Mouse (Mus musculus) hindbrain, postnatal 0 days (tissue): ENCODE data around the gene Gatd1. TPM values are rescaled to one million over a fixed set of nuclear protein-coding genes. Genes with fewer than 3 reads are reported as not detected.

ENCODE experiments used
- ATAC-seq: fragments of 200-750 bp; cut with Nextera tagmentation; 2 replicates; pipeline ENCODE4 v1.8.0; 2017; ENCODE audit warnings: mild to moderate bottlenecking, moderate TSS enrichment, moderate library complexity
- DNase-seq: peaks from one replicate; pipeline ENCODE4 v3.0.0-alpha.2; 2015; ENCODE audit warnings: low spot score
- H3K27ac ChIP-seq: fragments of 300-500 bp; sonication (generic); 2 replicates; pipeline ENCODE4 v1.5.1; 2014; ENCODE audit warnings: mild to moderate bottlenecking
- H3K27me3 ChIP-seq: fragments of 300-500 bp; sonication (generic); 2 replicates; pipeline ENCODE4 v1.6.1; 2014; ENCODE audit warnings: low read length, mixed read lengths; ENCODE audit not compliant: insufficient read depth
- H3K36me3 ChIP-seq: fragments of 300-500 bp; sonication (generic); 2 replicates; pipeline ENCODE4 v1.6.1; 2014; ENCODE audit warnings: low read length, mixed read lengths; ENCODE audit not compliant: insufficient read depth
- H3K4me1 ChIP-seq: fragments of 300-500 bp; sonication (generic); 2 replicates; pipeline ENCODE4 v1.6.1; 2014; ENCODE audit warnings: antibody characterized with exemption, low read length, mixed read lengths; ENCODE audit not compliant: insufficient read depth
- H3K4me2 ChIP-seq: fragments of 300-500 bp; sonication (generic); 2 replicates; pipeline ENCODE4 v1.6.1; 2014; ENCODE audit warnings: low read depth, mild to moderate bottlenecking, low read length, moderate library complexity, mixed read lengths
- H3K4me3 ChIP-seq: fragments of 300-500 bp; sonication (generic); 2 replicates; pipeline ENCODE4 v1.5.1; 2014; ENCODE audit warnings: low read length
- H3K9ac ChIP-seq: fragments of 300-500 bp; sonication (generic); replicated peaks from 2 replicates; pipeline ENCODE4 v1.6.1; 2014; ENCODE audit warnings: mild to moderate bottlenecking, low read length, moderate library complexity, mixed read lengths
- H3K9me3 ChIP-seq: fragments of 300-500 bp; sonication (generic); 2 replicates; pipeline ENCODE4 v1.6.1; 2016; ENCODE audit warnings: low read length, mixed read lengths
- CTCF ChIP-seq: IDR thresholded peaks from 2 replicates; pipeline ENCODE4 v1.5.1; 2016; ENCODE audit warnings: antibody characterized with exemption, control low read depth, low read depth
- WGBS: fragments of 180-500 bp; shearing (Covaris S2); extraction: QIAGEN DNeasy Blood & Tissue Kit; methylation state at CpG from one replicate; pipeline ENCODE4 v1.1.7; 2014; 5-methylcytosine and 5-hydroxymethylcytosine counted together
- polyA plus RNA-seq: library from polyadenylated mRNA; unstranded; fragments of >200 nt; fragmentation: Nextera tagmentation; extraction: Ambion mirVana; gene quantifications from 2 replicates; pipeline ENCODE4 v1.2.1, GENCODE M21; 2015
- total RNA-seq: library from RNA; depleted of rRNA; stranded (reverse); fragments of >200 nt; gene quantifications from 2 replicates; pipeline ENCODE4 v1.2.3, GENCODE M21; 2014

Gatd1 gene
- total and polyA plus RNA-seq, 2 experiments from 2014 or later, result 49.4 to 74.4 TPM

GRCm38 (mm10) chr7:141459301-141459711 is 45.4 kb upstream of the Gatd1 start:
- H3K27me3 ChIP-seq, result peaks cover 21% of the 10 kb centered on the region
- WGBS, result 89% methylated on average over 17 of the region's 17 CpGs

GRCm38 (mm10) chr7:141458661-141459060 is 44.7 kb upstream of the Gatd1 start:
- 0 out of 2 replicates have a peak, but pooled peaks cover 4% of the 10 kb centered on the region for H3K36me3 ChIP-seq
- ATAC-seq (no peak), DNase-seq (no peak)
- WGBS, result 94% methylated on average over 11 of the region's 11 CpGs
- TF ChIP-seq CTCF, result no peak
- no peak overlapping the region for H3K4me3 ChIP-seq
- no peaks in the 10 kb centered on the region for H3K9me3 ChIP-seq
- H3K27me3 ChIP-seq, result peaks cover 16% of the 10 kb centered on the region
- no peak overlapping the region for H3K9ac ChIP-seq
- no peak overlapping the region for H3K27ac ChIP-seq
- H3K4me1 ChIP-seq, result 0 out of 2 replicates have a peak, but pooled peaks cover 8% of the 10 kb centered on the region
- no peak overlapping the region for H3K4me2 ChIP-seq

More at GRCm38 (mm10) chr7:141459301-141459711, 45.4 kb upstream of the Gatd1 start:
- no peaks in the 10 kb centered on the region for H3K9me3 ChIP-seq
- no peak overlapping the region for H3K27ac ChIP-seq
- TF ChIP-seq CTCF, result no peak
- no peak overlapping the region for H3K9ac ChIP-seq
- ATAC-seq (no peak), DNase-seq (no peak)
- 0 out of 2 replicates have a peak, but pooled peaks cover 8% of the 10 kb centered on the region for H3K4me1 ChIP-seq
- H3K4me3 ChIP-seq, result no peak overlapping the region
- H3K36me3 ChIP-seq, result 0 out of 2 replicates have a peak, but pooled peaks cover 4% of the 10 kb centered on the region
- H3K4me2 ChIP-seq, result no peak overlapping the region

GRCm38 (mm10) chr7:141457986-141458660 is 44.2 kb upstream of the Gatd1 start:
- Histone ChIP-seq H3K4me3 (no peak overlapping the region), H3K9me3 (no peaks in the 10 kb centered on the region), H3K4me2 (no peak overlapping the region), H3K9ac (no peak overlapping the region), H3K27me3 (peaks cover 11% of the 10 kb centered on the region), H3K27ac (no peak overlapping the region), H3K4me1 (0 out of 2 replicates have a peak, but pooled peaks cover 8% of the 10 kb centered on the region), H3K36me3 (0 out of 2 replicates have a peak, but pooled peaks cover 4% of the 10 kb centered on the region)
- 82% methylated on average over 15 of the region's 15 CpGs for WGBS
- DNase-seq, result no peak
- ATAC-seq, result no peak
- peak; percentile 49 for TF ChIP-seq CTCF

DNA sequence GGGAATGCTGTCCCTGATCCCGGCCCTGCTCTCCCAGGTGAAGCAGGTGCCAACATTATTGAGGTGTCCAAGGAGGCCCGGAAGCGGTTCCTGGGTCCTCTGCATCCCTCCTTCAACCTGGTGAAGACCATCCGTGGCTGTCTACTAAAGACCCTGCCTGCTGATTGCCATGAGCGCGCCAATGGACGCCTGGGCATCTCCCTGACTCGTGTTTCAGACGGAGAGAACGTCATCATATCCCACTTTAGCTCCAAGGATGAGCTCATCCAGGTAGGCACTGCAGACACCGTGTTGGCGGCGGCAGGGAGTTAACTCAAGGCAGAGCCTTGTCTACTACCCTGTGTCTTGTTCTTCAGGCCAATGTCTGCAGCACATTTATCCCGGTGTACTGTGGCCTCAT is 43.3 kb upstream of the Gatd1 start:
- H3K27me3 ChIP-seq, result peaks cover 10% of the 10 kb centered on the region
- WGBS, result 93% methylated on average over 14 of the region's 14 CpGs
- no peak overlapping the region for H3K9ac ChIP-seq
- TF ChIP-seq CTCF, result no peak
- H3K4me2 ChIP-seq, result no peak overlapping the region
- H3K9me3 ChIP-seq, result no peaks in the 10 kb centered on the region
- ATAC-seq, result no peak
- H3K4me3 ChIP-seq, result no peak overlapping the region
- DNase-seq, result no peak
- no peak overlapping the region for H3K27ac ChIP-seq
- peaks cover 5% of the 10 kb centered on the region; the same call in 1 of the 2 replicates for H3K36me3 ChIP-seq
- 0 out of 2 replicates have a peak, but pooled peaks cover 8% of the 10 kb centered on the region for H3K4me1 ChIP-seq

GRCm38 (mm10) chr7:141456739-141457138 is 42.8 kb upstream of the Gatd1 start:
- TF ChIP-seq CTCF, result no peak
- DNase-seq (no peak), ATAC-seq (no peak)
- Histone ChIP-seq H3K9ac (no peak overlapping the region), H3K9me3 (no peaks in the 10 kb centered on the region), H3K4me2 (no peak overlapping the region), H3K27ac (no peak overlapping the region), H3K4me3 (no peak overlapping the region), H3K27me3 (peaks cover 10% of the 10 kb centered on the region), H3K36me3 (peaks cover 10% of the 10 kb centered on the region), H3K4me1 (0 out of 2 replicates have a peak, but pooled peaks cover 8% of the 10 kb centered on the region)
- WGBS, result 90% methylated on average over 6 of the region's 6 CpGs

- H3K4me2 ChIP-seq, result peak overlapping the region; percentile 98
- peak; percentile 39 for ATAC-seq
- H3K4me1 ChIP-seq, result 0 out of 2 replicates have a peak, but pooled peaks cover 8% of the 10 kb centered on the region
- H3K27me3 ChIP-seq, result peaks cover 2% of the 10 kb centered on the region
- peak overlapping the region; percentile 84 for H3K27ac ChIP-seq
- peak overlapping the region; percentile 80 for H3K4me3 ChIP-seq
- H3K36me3 ChIP-seq, result peaks cover 19% of the 10 kb centered on the region
- peak; percentile 64 for DNase-seq
- WGBS, result 2% methylated on average over 23 of the region's 23 CpGs
- peak overlapping the region; percentile 72 for H3K9ac ChIP-seq
- TF ChIP-seq CTCF, result no peak
- H3K9me3 ChIP-seq, result no peaks in the 10 kb centered on the region
Measured at GRCm38 (mm10) chr7:141455610-141456314, 41.8 kb upstream of the Gatd1 start.
